Mouse (Mus musculus) embryonic stem cell, embryonic (primary cell): ENCODE measurements around the gene Ankk1.

Experiments
- CTCF ChIA-PET, 4 experiments: fragments of 300-600 bp in 2 of 4; fragments of 350-600 bp in 2 of 4; sonication (Branson Sonifier 250); formaldehyde crosslinking; loops; one replicate each; lab custom pipeline; 2022; ENCODE audit warnings: inconsistent platforms in 2 of 4; lab: Charles Lee
- POLR2A ChIA-PET, 4 experiments: fragments of 300-600 bp in 2 of 4; fragments of 350-600 bp in 2 of 4; sonication (Branson Sonifier 250); formaldehyde crosslinking; loops; one replicate each; lab custom pipeline; 2022; ENCODE audit warnings: antibody characterized with exemption in 4 of 4, inconsistent platforms in 1 of 4; lab: Charles Lee

The Ankk1 gene

GRCm38 (mm10) chr9:49384041-49384440 lies 42.8 kb downstream of the Ankk1 start:
- POLR2A ChIA-PET, result interaction anchor here in 3 of 4 experiments (1.1 to 4.3 kb wide), 9 partner anchors 10 to 740 kb away, joined by 3 to 57 read pairs (median 5); partner anchors contain the start of gene Ttc12 (in 2 of the 3)
- CTCF ChIA-PET, result interaction anchor here in 1 of 4 experiments (0.5 kb wide), 1 partner anchor 18 kb away, joined by 3 read pairs; no protein-coding TSS in a partner anchor

- POLR2A ChIA-PET, result no interaction called here
- CTCF ChIA-PET, result no interaction called here
These were observed 46.9 kb downstream of the Ankk1 start for GRCm38 (mm10) chr9:49379962-49380361.

- ChIA-PET CTCF (no interaction called here), POLR2A (interaction anchor here in 1 of 4 experiments (2.4 kb wide), 1 partner anchor 8 kb away, joined by 15 read pairs; no protein-coding TSS in a partner anchor)
These were observed 52.9 kb downstream of the Ankk1 start for GRCm38 (mm10) chr9:49373946-49374345.

GRCm38 (mm10) chr9:49365763-49366162 lies 61.1 kb downstream of the Ankk1 start:
- ChIA-PET CTCF (interaction anchor here in 3 of 4 experiments (0.6 to 1.3 kb wide), 5 partner anchors 18 to 123 kb away, joined by 3 to 5 read pairs (median 4); partner anchors contain the start of gene Ttc12 (in 2 of the 3)), POLR2A (interaction anchor here in 3 of 4 experiments (0.6 to 4.1 kb wide), 27 partner anchors 9 to 1491 kb away, joined by 3 to 57 read pairs (median 4); partner anchors contain the start of genes Ttc12 (in 3 of the 3), Ankk1 (in 2 of the 3) and Drd2 (in 2 of the 3))
